Mouse (Mus musculus) C2C12 (cell line): Measurements from ENCODE around the gene 9930021J03Rik.

Source experiments
- CEBPB ChIP-seq: IDR thresholded peaks from one replicate; pipeline ENCODE4 v1.6.1; 2011; ENCODE audit warnings: low read depth, mild to moderate bottlenecking, control low read depth, moderate library complexity
- CTCF ChIP-seq: IDR thresholded peaks from one replicate; pipeline ENCODE4 v1.5.1; 2011; ENCODE audit not compliant: control insufficient read depth, insufficient read depth, insufficient read length
- FOSL1 ChIP-seq: IDR thresholded peaks from one replicate; pipeline ENCODE4 v1.8.0; 2011; ENCODE audit warnings: mild to moderate bottlenecking, low read length; ENCODE audit not compliant: poor library complexity, insufficient read depth, severe bottlenecking
- MAX ChIP-seq: IDR thresholded peaks from one replicate; pipeline ENCODE4 v1.6.1; 2011; ENCODE audit warnings: mild to moderate bottlenecking, control low read depth
- MYOD1 ChIP-seq: IDR thresholded peaks from one replicate; pipeline ENCODE4 v1.6.1; 2011; ENCODE audit warnings: low read depth; ENCODE audit not compliant: control insufficient read depth, insufficient read length
- MYOG ChIP-seq: IDR thresholded peaks from one replicate; pipeline ENCODE4 v1.6.1; 2011; ENCODE audit not compliant: control insufficient read depth, insufficient read length; ENCODE audit errors: extremely low read depth
- USF1 ChIP-seq: IDR thresholded peaks from one replicate; pipeline ENCODE4 v1.6.1; 2011; ENCODE audit warnings: low read depth, mild to moderate bottlenecking, control low read depth, moderate library complexity

DNA sequence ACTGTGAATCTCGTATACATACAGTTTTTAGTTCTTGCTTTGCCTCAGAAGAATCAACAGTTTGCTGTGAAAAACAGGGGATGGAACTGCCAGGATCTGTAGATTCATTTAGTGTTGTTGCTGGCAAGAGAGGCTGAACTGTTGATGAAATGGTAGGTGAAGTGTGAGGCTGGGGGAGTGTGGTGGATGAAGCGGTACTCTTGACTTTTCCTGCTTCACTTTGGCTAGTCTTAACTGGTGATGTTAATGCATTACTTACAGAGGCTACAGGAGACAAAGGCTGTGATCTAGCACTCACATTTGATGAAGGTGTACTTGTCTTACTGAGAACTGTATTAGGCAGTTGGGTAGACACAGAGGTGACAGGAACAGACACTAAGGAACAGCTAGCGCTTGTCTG, 87.3 kb downstream of the 9930021J03Rik start:
- TF ChIP-seq CTCF (no peak), MAX (no peak), USF1 (no peak), MYOD1 (no peak), CEBPB (no peak), FOSL1 (no peak), MYOG (no peak)
